Mouse (Mus musculus): ENCODE data around the gene Atxn1. TPM values are rescaled to one million over a fixed set of nuclear protein-coding genes. Genes with fewer than 3 reads are reported as not detected.

Gene Atxn1
- total RNA-seq, 2 experiments from 2014 or later: 145 to 169 TPM

- DNase-seq (ENCODE audit: low spot score in 2 of 2): no peak
These were observed 154.9 kb downstream of the Atxn1 start for GRCm38 (mm10) chr13:45809777-45810410.

GRCm38 (mm10) chr13:45807593-45808043, 157.2 kb downstream of the Atxn1 start:
- intact Hi-C loops (cut with DNase I): loop anchor here (5.0 kb wide), 1 partner anchor 155 kb away; no protein-coding TSS in a partner anchor
- DNase-seq (ENCODE audit: low spot score in 2 of 2): peak; percentile 62 to 74

More at GRCm38 (mm10) chr13:45809777-45810410, 154.9 kb downstream of the Atxn1 start:
- intact Hi-C loops (cut with DNase I): loop anchor here (5.0 kb wide), 1 partner anchor 152 kb away; no protein-coding TSS in a partner anchor

GRCm38 (mm10) chr13:45806600-45807525, 157.9 kb downstream of the Atxn1 start:
- intact Hi-C loops (cut with DNase I): loop anchor here (5.0 kb wide), 1 partner anchor 155 kb away; no protein-coding TSS in a partner anchor
- no peak for DNase-seq (ENCODE audit: low spot score in 2 of 2)

- intact Hi-C loops (cut with DNase I): loop anchor here (5.0 kb wide), 1 partner anchor 156 kb away; no protein-coding TSS in a partner anchor
- DNase-seq (ENCODE audit: low spot score in 2 of 2): no peak
These were observed 158.8 kb downstream of the Atxn1 start for GRCm38 (mm10) chr13:45805915-45806599.

- intact Hi-C loops (cut with DNase I): no loop called here
- peak in 1 of 2 experiments; percentile 45 for DNase-seq (ENCODE audit: low spot score in 2 of 2)
These were observed 162.0 kb downstream of the Atxn1 start for GRCm38 (mm10) chr13:45802620-45803410.

- intact Hi-C loops (cut with DNase I): no loop called here
These were observed 166.6 kb downstream of the Atxn1 start for GRCm38 (mm10) chr13:45798248-45798647.

GRCm38 (mm10) chr13:45797696-45798095, 167.1 kb downstream of the Atxn1 start:
- peak in 1 of 2 experiments; percentile 41 for DNase-seq (ENCODE audit: low spot score in 2 of 2)
- intact Hi-C loops (cut with DNase I): no loop called here

More at GRCm38 (mm10) chr13:45798248-45798647, 166.6 kb downstream of the Atxn1 start:
- DNase-seq (ENCODE audit: low spot score in 2 of 2): no peak

- no peak for DNase-seq (ENCODE audit: low spot score in 2 of 2)
- intact Hi-C loops (cut with DNase I): no loop called here
These were observed 168.5 kb downstream of the Atxn1 start for GRCm38 (mm10) chr13:45796286-45796685.

- no peak for DNase-seq (ENCODE audit: low spot score in 2 of 2)
- intact Hi-C loops (cut with DNase I): no loop called here
These were observed 171.0 kb downstream of the Atxn1 start for GRCm38 (mm10) chr13:45793796-45794195.

GRCm38 (mm10) chr13:45786409-45786808, 178.4 kb downstream of the Atxn1 start:
- intact Hi-C loops (cut with DNase I): no loop called here
- peak in 1 of 2 experiments; percentile 51 for DNase-seq (ENCODE audit: low spot score in 2 of 2)

GRCm38 (mm10) chr13:45783681-45784080, 181.1 kb downstream of the Atxn1 start:
- peak; percentile 39 to 78 for DNase-seq (ENCODE audit: low spot score in 2 of 2)
- intact Hi-C loops (cut with DNase I): no loop called here

- DNase-seq (ENCODE audit: low spot score in 2 of 2): no peak
- intact Hi-C loops (cut with DNase I): no loop called here
These were observed 186.1 kb downstream of the Atxn1 start for GRCm38 (mm10) chr13:45778750-45779149.

GRCm38 (mm10) chr13:45778171-45778570, 186.6 kb downstream of the Atxn1 start:
- no peak for DNase-seq (ENCODE audit: low spot score in 2 of 2)
- intact Hi-C loops (cut with DNase I): no loop called here

GRCm38 (mm10) chr13:45775516-45775915, 189.3 kb downstream of the Atxn1 start:
- intact Hi-C loops (cut with DNase I): no loop called here
- no peak for DNase-seq (ENCODE audit: low spot score in 2 of 2)

GRCm38 (mm10) chr13:45773381-45774168, 191.2 kb downstream of the Atxn1 start:
- intact Hi-C loops (cut with DNase I): no loop called here
- DNase-seq (ENCODE audit: low spot score in 2 of 2): no peak

GRCm38 (mm10) chr13:45769757-45770156, 195.1 kb downstream of the Atxn1 start:
- intact Hi-C loops (cut with DNase I): no loop called here
- peak in 1 of 2 experiments; percentile 35 for DNase-seq (ENCODE audit: low spot score in 2 of 2)

GRCm38 (mm10) chr13:45768250-45768649, 196.6 kb downstream of the Atxn1 start:
- no peak for DNase-seq (ENCODE audit: low spot score in 2 of 2)

GRCm38 (mm10) chr13:45764354-45764753, 200.5 kb downstream of the Atxn1 start:
- intact Hi-C loops (cut with DNase I): no loop called here
- DNase-seq (ENCODE audit: low spot score in 2 of 2): no peak

More at GRCm38 (mm10) chr13:45768250-45768649, 196.6 kb downstream of the Atxn1 start:
- intact Hi-C loops (cut with DNase I): no loop called here
